Comparison of ENCODE assay signal across 9 mouse cellular contexts in the genomic region with DNA sequence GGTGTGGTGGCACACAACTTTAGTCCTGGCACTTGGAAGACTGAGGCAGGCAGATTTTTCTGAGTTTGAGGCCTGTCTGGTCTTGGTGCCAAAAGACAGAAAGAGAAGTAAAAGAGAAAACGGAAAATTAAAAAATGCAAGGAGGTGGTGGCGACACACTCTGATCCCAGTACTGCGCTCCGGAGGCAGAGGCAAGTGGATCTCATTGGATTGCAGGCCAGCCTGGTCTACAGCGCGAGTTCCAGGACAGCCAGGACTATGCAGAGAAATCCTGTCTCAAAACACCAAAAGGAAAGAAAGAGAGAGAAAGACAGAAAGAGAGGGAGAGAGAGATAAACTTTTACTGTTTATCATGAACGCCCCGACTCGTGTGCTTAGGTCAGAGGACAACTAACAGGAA. TPM values are rescaled to one million over a fixed set of nuclear protein-coding genes. Genes with fewer than 3 reads are reported as not detected.
A peak's percentile ranks its signal among the peaks of the same experiment; 100 is the strongest.
DNase-seq lines count a peak whose midpoint lies in the region; ATAC-seq and TF ChIP-seq lines count a peak whose summit lies in the region.
"Had no signal": no experiment of that assay in that cellular context is flagged by ENCODE, and none has a peak within 500 bp of the region (broad histone marks: within the 10 kb centered on the region; RNA-seq: fewer than 3 reads in every experiment).

No protein-coding gene starts in this region.

- ATAC-seq in liver, embryonic 13.5 days (ENCODE audit: low read depth) = no peak; the same call in none of the 2 replicates

- TF ChIP-seq CTCF in cerebellum, adult 2 months (IDR thresholded peaks at IDR 0.05; ENCODE audit: borderline replicate concordance, insufficient read depth, low read depth, low read length) = no peak

- no peak overlapping the region for H3K27ac ChIP-seq in cerebellum, adult 2 months (ENCODE audit: insufficient read depth, low read length)
- peak overlapping the region; percentile 92 for H3K27ac ChIP-seq in liver, embryonic 13.5 days

- peaks cover 29% of the 10 kb centered on the region for H3K36me3 ChIP-seq in liver, embryonic 13.5 days

- H3K9me3 ChIP-seq in liver, embryonic 13.5 days (replicated peaks) = no peaks in the 10 kb centered on the region

- no peaks in the 10 kb centered on the region for H3K27me3 ChIP-seq in cerebellum, adult 2 months (ENCODE audit: control insufficient read depth, insufficient read depth, low read length)
- H3K27me3 ChIP-seq in liver, embryonic 13.5 days = no peaks in the 10 kb centered on the region

- peak overlapping the region; percentile 85 for H3K4me2 ChIP-seq in liver, embryonic 13.5 days

- 45% methylated on average over 9 of the region's 9 CpGs for WGBS in cerebellum, adult 2 months
- WGBS in liver, embryonic 13.5 days (ENCODE audit: insufficient replicate concordance) = 21% methylated on average over 9 of the region's 9 CpGs

- H3K4me1 ChIP-seq in cerebellum, adult 2 months (ENCODE audit: control insufficient read depth, insufficient read depth, low read length) = no peaks in the 10 kb centered on the region; the same call in 1 of the 2 replicates
- H3K4me1 ChIP-seq in liver, embryonic 13.5 days (replicated peaks) = peaks cover 49% of the 10 kb centered on the region

- H3K4me3 ChIP-seq in cerebellum, adult 2 months (replicated peaks; ENCODE audit: insufficient read depth, low read depth, low read length) = peak overlapping the region; percentile 75
- H3K4me3 ChIP-seq in liver, embryonic 13.5 days (replicated peaks) = peak overlapping the region; percentile 99

- intact Hi-C loops in left cerebral cortex, postnatal 10 days (cut with DNase I) = no loop called here

- peak overlapping the region; percentile 98 for H3K9ac ChIP-seq in liver, embryonic 13.5 days

- TF ChIP-seq POLR2A in cerebellum, adult 2 months (IDR thresholded peaks at IDR 0.05; ENCODE audit: borderline replicate concordance, insufficient read depth, low read length) = no peak

- no peak for DNase-seq in cerebellum, adult 2 months
- DNase-seq in cerebellum, adult 18-20 months = no peak
- DNase-seq in thymus, postnatal 4 days = peak; percentile 30
- no peak for DNase-seq in thymus, postnatal 36 days
- DNase-seq in liver, embryonic 13.5 days = no peak
- DNase-seq in embryo, embryonic 9.5 days (ENCODE audit: extremely low spot score) = no peak
- DNase-seq in adrenal gland, postnatal 25 days = no peak
- no peak for DNase-seq in left cerebral cortex, postnatal 10 days (ENCODE audit: extremely low spot score in 1 of 2, low spot score in 2 of 2)

RNA-seq across cellular contexts. Expression of gene Ubxn1, which starts 0.5 kb away (rescaled TPM):
- 117 and 134 TPM in 2 replicates for polyA plus RNA-seq in cerebellum, adult 2 months (2012; rRNA removed)
- 112 and 125 TPM in 2 replicates for polyA plus RNA-seq in liver, embryonic 13.5 days (2015; fragmentation: Nextera tagmentation; extraction: Ambion mirVana)
- total RNA-seq in adrenal gland, postnatal 25 days (2021) = 206 and 217 TPM in 2 replicates
- 100 to 1,000 TPM; 101 TPM for total RNA-seq in left cerebral cortex, postnatal 10 days (2021)

RNA-seq across cellular contexts. Expression of gene Uqcc3, which starts 9.9 kb away (rescaled TPM):
- 69.3 and 76.7 TPM in 2 replicates for polyA plus RNA-seq in cerebellum, adult 2 months (2012; rRNA removed)
- 37.8 and 38.5 TPM in 2 replicates for polyA plus RNA-seq in liver, embryonic 13.5 days (2015; fragmentation: Nextera tagmentation; extraction: Ambion mirVana)
- 70.0 and 72.2 TPM in 2 replicates for total RNA-seq in adrenal gland, postnatal 25 days (2021)
- total RNA-seq in left cerebral cortex, postnatal 10 days (2021) = 10 to 100 TPM; 26.1 to 33.3 TPM

RNA-seq across cellular contexts. Expression of gene Lbhd1, which starts 12.7 kb away (rescaled TPM):
- polyA plus RNA-seq in cerebellum, adult 2 months (2012; rRNA removed) = 3.8 and 5.1 TPM in 2 replicates
- 81.2 and 113 TPM in 2 replicates for polyA plus RNA-seq in liver, embryonic 13.5 days (2015; fragmentation: Nextera tagmentation; extraction: Ambion mirVana)
- total RNA-seq in adrenal gland, postnatal 25 days (2021) = 5.9 and 23.7 TPM in 2 replicates
- total RNA-seq in left cerebral cortex, postnatal 10 days (2021) = 1 to 10 TPM; 3.4 to 7.9 TPM

RNA-seq across cellular contexts. Expression of gene Gm49403, which starts 12.9 kb away (rescaled TPM):
- polyA plus RNA-seq in cerebellum, adult 2 months (2012; rRNA removed) = not detected in 2 replicates
- not detected in 2 replicates for polyA plus RNA-seq in liver, embryonic 13.5 days (2015; fragmentation: Nextera tagmentation; extraction: Ambion mirVana)
- total RNA-seq in adrenal gland, postnatal 25 days (2021) = not detected in 2 replicates
- total RNA-seq in left cerebral cortex, postnatal 10 days (2021) = not detected
- total RNA-seq: heart, postnatal 36 days had no signal

RNA-seq across cellular contexts. Expression of gene 1810009A15Rik, which starts 17.8 kb away (rescaled TPM):
- polyA plus RNA-seq in cerebellum, adult 2 months (2012; rRNA removed) = 43.7 and 45.9 TPM in 2 replicates
- 89.5 and 92.3 TPM in 2 replicates for polyA plus RNA-seq in liver, embryonic 13.5 days (2015; fragmentation: Nextera tagmentation; extraction: Ambion mirVana)
- total RNA-seq in adrenal gland, postnatal 25 days (2021) = 48.8 and 57.4 TPM in 2 replicates
- 10 to 100 TPM; 19.5 to 23.4 TPM for total RNA-seq in left cerebral cortex, postnatal 10 days (2021)
